Mouse (Mus musculus): ENCODE measurements around the gene Acat1. TPM values are rescaled to one million over a fixed set of nuclear protein-coding genes. Genes with fewer than 3 reads are reported as not detected.

Gene Acat1
- 100 to 1,000 TPM in 3 of 4 experiments, 10 to 100 TPM in 1; 74.4 to 114 (median 105) TPM for total RNA-seq (2022)

- DNase-seq, result peak; percentile 92
Measured at GRCm38 (mm10) chr9:53609968-53610781, at the start of gene Acat1. Gene Acat1 (minus strand): TSS chr9:53610382.

GRCm38 (mm10) chr9:53634796-53635195, 24.6 kb upstream of the Acat1 start:
- DNase-seq, result no peak

GRCm38 (mm10) chr9:53615246-53615645, 5.1 kb upstream of the Acat1 start:
- no peak for DNase-seq

- DNase-seq, result no peak
Measured at GRCm38 (mm10) chr9:53614286-53614685, 4.1 kb upstream of the Acat1 start.

- DNase-seq, result no peak
Measured at GRCm38 (mm10) chr9:53609306-53609967, 745 bp downstream of the Acat1 start.

GRCm38 (mm10) chr9:53607816-53608215, 2.4 kb downstream of the Acat1 start:
- no peak for DNase-seq

- DNase-seq, result no peak
Measured at GRCm38 (mm10) chr9:53607192-53607591, 3.0 kb downstream of the Acat1 start.

GRCm38 (mm10) chr9:53604954-53605353, 5.2 kb downstream of the Acat1 start:
- DNase-seq, result no peak

GRCm38 (mm10) chr9:53603849-53604248, 6.3 kb downstream of the Acat1 start:
- no peak for DNase-seq

GRCm38 (mm10) chr9:53603384-53603783, 6.8 kb downstream of the Acat1 start:
- DNase-seq, result peak; percentile 25

- DNase-seq, result no peak
Measured at GRCm38 (mm10) chr9:53601541-53601940, 8.6 kb downstream of the Acat1 start.

- no peak for DNase-seq
Measured at GRCm38 (mm10) chr9:53598631-53599030, 11.6 kb downstream of the Acat1 start.

GRCm38 (mm10) chr9:53596971-53597600, 13.1 kb downstream of the Acat1 start:
- DNase-seq, result no peak

- peak; percentile 41 for DNase-seq
Measured at GRCm38 (mm10) chr9:53594764-53595163, 15.4 kb downstream of the Acat1 start.

GRCm38 (mm10) chr9:53581870-53582269, 28.3 kb downstream of the Acat1 start:
- DNase-seq, result no peak

- no peak for DNase-seq
Measured at GRCm38 (mm10) chr9:53575721-53576120, 34.5 kb downstream of the Acat1 start.

GRCm38 (mm10) chr9:53572516-53573307, 37.5 kb downstream of the Acat1 start:
- DNase-seq, result no peak

- DNase-seq, result no peak
Measured at GRCm38 (mm10) chr9:53570662-53571061, 39.5 kb downstream of the Acat1 start.

GRCm38 (mm10) chr9:53537336-53537965, 72.7 kb downstream of the Acat1 start:
- peak; percentile 4 for DNase-seq

GRCm38 (mm10) chr9:53536558-53537320, 73.4 kb downstream of the Acat1 start, which contains the start of the genes Atm and Npat:
Gene Atm (minus strand): TSS chr9:53536740.
Gene Npat (plus strand): TSS chr9:53537047.
- peak; percentile 100 for DNase-seq

Measured in adrenal gland, adult 8-10 months (tissue).